Mouse (Mus musculus): ENCODE measurements around the gene Prmt8. TPM values are rescaled to one million over a fixed set of nuclear protein-coding genes. Genes with fewer than 3 reads are reported as not detected.

The Prmt8 gene
- polyA plus RNA-seq, 1 experiment from 2014 or later: not detected

- peaks cover 66% of the 10 kb centered on the region for H3K27me3 ChIP-seq (ENCODE audit: control insufficient read depth, insufficient read depth, low read length)
- no peaks in the 10 kb centered on the region for H3K4me1 ChIP-seq (ENCODE audit: control insufficient read depth, insufficient read depth, low read length)
- WGBS: 1% methylated on average over 28 of the region's 28 CpGs
- no peak overlapping the region for H3K9ac ChIP-seq (ENCODE audit: low read length)
- H3K4me3 ChIP-seq (replicated peaks; ENCODE audit: low read length): 0 out of 2 replicates have a peak overlapping the region, but pooled peaks have one; percentile 26
- 0 out of 2 replicates have a peak overlapping the region, but pooled peaks have one; percentile 4 for H3K4me2 ChIP-seq (ENCODE audit: low read depth, low read length)
- no peaks in the 10 kb centered on the region for H3K9me3 ChIP-seq (replicated peaks; ENCODE audit: control insufficient read depth, low read length)
- no peak for ATAC-seq (ENCODE audit: insufficient read depth, low FRiP score)
- no peaks in the 10 kb centered on the region for H3K36me3 ChIP-seq (ENCODE audit: control insufficient read depth, insufficient read depth, low read length)
- H3K27ac ChIP-seq (ENCODE audit: low read length): no peak overlapping the region
Measured at GRCm38 (mm10) chr6:127766641-127767200, 2.6 kb downstream of the Prmt8 start.

DNA sequence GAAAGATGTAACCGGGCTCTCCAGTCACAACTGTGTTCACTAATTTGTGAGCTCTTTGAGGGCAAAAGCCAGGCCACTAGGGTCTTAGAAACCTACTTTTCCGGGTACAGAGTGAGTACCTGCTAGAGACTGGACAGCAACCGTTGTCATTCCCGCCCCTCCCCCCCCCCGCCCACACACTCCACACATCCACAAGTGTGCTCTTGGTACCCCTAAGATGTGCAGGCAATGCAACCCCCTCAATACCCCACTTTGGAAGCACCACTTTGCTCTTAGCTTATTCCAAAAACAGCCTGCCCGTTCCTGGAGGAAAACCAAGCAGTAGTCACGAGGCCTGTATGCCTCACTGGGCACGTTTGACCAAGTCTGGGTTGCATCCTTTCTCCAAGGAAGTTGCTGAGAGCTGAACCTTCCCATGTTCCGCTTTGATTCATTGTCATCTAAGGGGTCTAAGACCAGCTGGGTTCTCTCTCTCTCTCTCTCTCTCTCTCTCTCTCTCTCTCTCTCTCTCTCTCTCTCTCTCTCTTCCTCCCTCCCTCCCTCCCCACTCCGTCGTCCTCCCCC is 3.1 kb downstream of the Prmt8 start:
- Histone ChIP-seq H3K36me3 (ENCODE audit: control insufficient read depth, insufficient read depth, low read length) (no peaks in the 10 kb centered on the region), H3K4me2 (ENCODE audit: low read depth, low read length) (0 out of 2 replicates have a peak overlapping the region, but pooled peaks have one; percentile 4), H3K27ac (ENCODE audit: low read length) (no peak overlapping the region), H3K9ac (ENCODE audit: low read length) (no peak overlapping the region), H3K4me3 (replicated peaks; ENCODE audit: low read length) (no peak overlapping the region), H3K9me3 (replicated peaks; ENCODE audit: control insufficient read depth, low read length) (no peaks in the 10 kb centered on the region), H3K4me1 (ENCODE audit: control insufficient read depth, insufficient read depth, low read length) (no peaks in the 10 kb centered on the region), H3K27me3 (ENCODE audit: control insufficient read depth, insufficient read depth, low read length) (peaks cover 60% of the 10 kb centered on the region)
- 7% methylated on average over 9 of the region's 11 CpGs for WGBS
- ATAC-seq (ENCODE audit: insufficient read depth, low FRiP score): no peak

- H3K4me2 ChIP-seq (ENCODE audit: low read depth, low read length): no peak overlapping the region
- H3K4me3 ChIP-seq (replicated peaks; ENCODE audit: low read length): no peak overlapping the region
- no peaks in the 10 kb centered on the region for H3K4me1 ChIP-seq (ENCODE audit: control insufficient read depth, insufficient read depth, low read length)
- no peak overlapping the region for H3K9ac ChIP-seq (ENCODE audit: low read length)
- 34% methylated on average over 5 of the region's 5 CpGs for WGBS
- H3K9me3 ChIP-seq (replicated peaks; ENCODE audit: control insufficient read depth, low read length): no peaks in the 10 kb centered on the region
- H3K27ac ChIP-seq (ENCODE audit: low read length): no peak overlapping the region
- H3K36me3 ChIP-seq (ENCODE audit: control insufficient read depth, insufficient read depth, low read length): no peaks in the 10 kb centered on the region
- no peak for ATAC-seq (ENCODE audit: insufficient read depth, low FRiP score)
- peaks cover 55% of the 10 kb centered on the region for H3K27me3 ChIP-seq (ENCODE audit: control insufficient read depth, insufficient read depth, low read length)
Measured at GRCm38 (mm10) chr6:127765573-127765972, 3.7 kb downstream of the Prmt8 start.

GRCm38 (mm10) chr6:127758264-127758663 is 11.0 kb downstream of the Prmt8 start:
- Histone ChIP-seq H3K4me1 (ENCODE audit: control insufficient read depth, insufficient read depth, low read length) (no peaks in the 10 kb centered on the region), H3K27me3 (ENCODE audit: control insufficient read depth, insufficient read depth, low read length) (no peaks in the 10 kb centered on the region), H3K27ac (ENCODE audit: low read length) (no peak overlapping the region), H3K36me3 (ENCODE audit: control insufficient read depth, insufficient read depth, low read length) (no peaks in the 10 kb centered on the region), H3K4me3 (replicated peaks; ENCODE audit: low read length) (no peak overlapping the region), H3K4me2 (ENCODE audit: low read depth, low read length) (no peak overlapping the region), H3K9ac (ENCODE audit: low read length) (no peak overlapping the region), H3K9me3 (replicated peaks; ENCODE audit: control insufficient read depth, low read length) (no peaks in the 10 kb centered on the region)
- ATAC-seq (ENCODE audit: insufficient read depth, low FRiP score): no peak
- WGBS: 49% methylated on average over 4 of the region's 4 CpGs

DNA sequence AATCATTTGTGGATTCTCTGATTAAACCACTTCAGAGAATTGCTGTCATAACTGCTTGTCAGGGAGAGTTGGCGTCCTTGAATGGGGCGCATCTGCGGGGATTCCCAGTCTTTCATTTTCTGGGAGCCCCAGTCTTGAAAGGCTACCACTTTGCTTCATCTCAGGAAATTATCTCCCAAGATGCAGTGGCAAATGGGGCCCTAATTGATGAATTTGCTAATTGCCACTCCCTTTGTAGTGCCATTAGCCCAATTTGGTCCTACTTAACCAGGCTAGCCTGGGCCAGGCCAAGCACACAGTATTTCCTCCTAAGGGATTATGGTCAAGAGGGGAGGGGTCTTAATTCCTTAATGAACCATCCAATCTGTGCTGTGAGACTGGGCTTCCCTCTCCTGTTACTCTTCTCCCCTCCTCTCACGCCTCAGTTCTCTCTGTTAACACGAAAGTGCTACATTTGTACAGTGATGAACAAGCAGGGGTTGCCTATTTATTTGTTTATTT is 11.6 kb downstream of the Prmt8 start:
- Histone ChIP-seq H3K9ac (ENCODE audit: low read length) (no peak overlapping the region), H3K9me3 (replicated peaks; ENCODE audit: control insufficient read depth, low read length) (no peaks in the 10 kb centered on the region), H3K4me2 (ENCODE audit: low read depth, low read length) (no peak overlapping the region), H3K36me3 (ENCODE audit: control insufficient read depth, insufficient read depth, low read length) (no peaks in the 10 kb centered on the region), H3K27me3 (ENCODE audit: control insufficient read depth, insufficient read depth, low read length) (no peaks in the 10 kb centered on the region), H3K4me1 (ENCODE audit: control insufficient read depth, insufficient read depth, low read length) (no peaks in the 10 kb centered on the region), H3K4me3 (replicated peaks; ENCODE audit: low read length) (no peak overlapping the region), H3K27ac (ENCODE audit: low read length) (no peak overlapping the region)
- no peak for ATAC-seq (ENCODE audit: insufficient read depth, low FRiP score)
- 83% methylated on average over 5 of the region's 5 CpGs for WGBS

DNA sequence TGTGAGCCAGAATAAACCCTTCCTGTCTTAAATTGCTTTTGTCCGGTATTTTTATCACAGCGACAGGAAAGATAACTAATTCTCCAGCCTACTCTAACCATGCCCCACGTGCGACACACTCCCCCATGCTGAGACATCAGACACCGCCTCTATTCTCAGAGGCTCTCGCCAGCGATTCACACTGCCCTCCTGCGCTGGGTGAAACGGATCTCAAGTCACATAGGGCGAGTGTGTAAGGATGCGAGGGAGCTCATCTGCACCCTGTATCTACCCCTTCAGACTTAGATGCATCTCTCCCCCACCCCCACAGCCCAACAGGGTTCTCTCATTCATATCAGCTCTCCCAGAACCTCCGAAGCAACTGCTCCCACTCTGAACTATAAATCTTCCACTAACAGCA is 12.4 kb downstream of the Prmt8 start:
- no peak overlapping the region for H3K4me3 ChIP-seq (replicated peaks; ENCODE audit: low read length)
- H3K27ac ChIP-seq (ENCODE audit: low read length): no peak overlapping the region
- no peak for ATAC-seq (ENCODE audit: insufficient read depth, low FRiP score)
- no peak overlapping the region for H3K4me2 ChIP-seq (ENCODE audit: low read depth, low read length)
- WGBS: 52% methylated on average over 12 of the region's 12 CpGs
- no peaks in the 10 kb centered on the region for H3K36me3 ChIP-seq (ENCODE audit: control insufficient read depth, insufficient read depth, low read length)
- H3K27me3 ChIP-seq (ENCODE audit: control insufficient read depth, insufficient read depth, low read length): no peaks in the 10 kb centered on the region
- H3K9ac ChIP-seq (ENCODE audit: low read length): no peak overlapping the region
- H3K9me3 ChIP-seq (replicated peaks; ENCODE audit: control insufficient read depth, low read length): no peaks in the 10 kb centered on the region
- H3K4me1 ChIP-seq (ENCODE audit: control insufficient read depth, insufficient read depth, low read length): no peaks in the 10 kb centered on the region

DNA sequence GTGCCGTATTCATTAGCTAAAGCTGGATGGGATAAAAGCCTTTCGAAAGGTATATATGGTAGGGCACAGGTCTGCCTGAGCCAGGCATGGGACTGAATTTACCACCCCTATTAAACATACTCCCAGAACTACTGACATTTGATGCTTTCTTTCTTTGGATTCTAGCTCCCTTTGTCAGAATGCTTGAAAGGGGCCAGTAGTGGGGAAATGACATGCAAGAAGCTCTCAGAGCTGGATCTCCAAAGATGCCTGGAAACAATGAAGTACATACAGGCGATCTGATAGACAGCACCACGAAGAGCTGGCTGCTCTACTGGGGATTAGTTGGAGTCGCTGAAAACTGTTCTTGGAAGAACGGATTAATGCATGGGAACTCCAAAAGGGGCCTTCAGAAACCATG is 16.0 kb downstream of the Prmt8 start:
- Histone ChIP-seq H3K4me1 (ENCODE audit: control insufficient read depth, insufficient read depth, low read length) (no peaks in the 10 kb centered on the region), H3K9ac (ENCODE audit: low read length) (no peak overlapping the region), H3K4me3 (replicated peaks; ENCODE audit: low read length) (no peak overlapping the region), H3K4me2 (ENCODE audit: low read depth, low read length) (no peak overlapping the region), H3K27me3 (ENCODE audit: control insufficient read depth, insufficient read depth, low read length) (no peaks in the 10 kb centered on the region), H3K27ac (ENCODE audit: low read length) (no peak overlapping the region), H3K9me3 (replicated peaks; ENCODE audit: control insufficient read depth, low read length) (no peaks in the 10 kb centered on the region), H3K36me3 (ENCODE audit: control insufficient read depth, insufficient read depth, low read length) (no peaks in the 10 kb centered on the region)
- WGBS: 71% methylated on average over 6 of the region's 6 CpGs
- ATAC-seq (ENCODE audit: insufficient read depth, low FRiP score): no peak

- Histone ChIP-seq H3K36me3 (ENCODE audit: control insufficient read depth, insufficient read depth, low read length) (no peaks in the 10 kb centered on the region), H3K4me1 (ENCODE audit: control insufficient read depth, insufficient read depth, low read length) (no peaks in the 10 kb centered on the region)
Measured at GRCm38 (mm10) chr6:127752681-127753080, 16.6 kb downstream of the Prmt8 start.

DNA sequence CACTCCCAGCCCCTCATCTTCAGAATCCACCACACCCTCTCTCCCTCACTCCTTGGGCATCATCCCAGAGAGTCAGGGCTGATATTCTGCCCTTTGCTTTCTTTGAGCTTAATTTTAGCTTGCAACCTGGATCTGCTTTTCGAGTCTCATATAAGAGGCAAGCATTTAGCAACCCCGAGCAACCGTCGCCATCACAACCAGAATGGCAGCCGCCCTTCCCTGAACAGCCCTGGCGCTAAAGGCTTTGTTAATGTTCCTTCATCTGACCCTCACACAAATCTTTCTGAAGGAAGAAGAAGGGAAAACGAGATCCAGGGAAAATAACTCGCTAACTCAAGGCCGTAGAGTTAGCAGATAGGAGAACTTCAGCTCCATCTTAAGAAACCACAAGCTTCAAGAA is 17.8 kb downstream of the Prmt8 start:
- H3K4me2 ChIP-seq (ENCODE audit: low read depth, low read length): no peak overlapping the region
- 89% methylated on average over 9 of the region's 9 CpGs for WGBS
- no peaks in the 10 kb centered on the region for H3K9me3 ChIP-seq (replicated peaks; ENCODE audit: control insufficient read depth, low read length)
- no peaks in the 10 kb centered on the region for H3K36me3 ChIP-seq (ENCODE audit: control insufficient read depth, insufficient read depth, low read length)
- H3K9ac ChIP-seq (ENCODE audit: low read length): no peak overlapping the region
- H3K4me3 ChIP-seq (replicated peaks; ENCODE audit: low read length): no peak overlapping the region
- no peak for ATAC-seq (ENCODE audit: insufficient read depth, low FRiP score)
- no peak overlapping the region for H3K27ac ChIP-seq (ENCODE audit: low read length)
- H3K4me1 ChIP-seq (ENCODE audit: control insufficient read depth, insufficient read depth, low read length): no peaks in the 10 kb centered on the region
- H3K27me3 ChIP-seq (ENCODE audit: control insufficient read depth, insufficient read depth, low read length): no peaks in the 10 kb centered on the region

More at GRCm38 (mm10) chr6:127752681-127753080, 16.6 kb downstream of the Prmt8 start:
- 47% methylated on average over 3 of the region's 3 CpGs for WGBS
- Histone ChIP-seq H3K4me2 (ENCODE audit: low read depth, low read length) (no peak overlapping the region), H3K9ac (ENCODE audit: low read length) (no peak overlapping the region), H3K27me3 (ENCODE audit: control insufficient read depth, insufficient read depth, low read length) (no peaks in the 10 kb centered on the region), H3K4me3 (replicated peaks; ENCODE audit: low read length) (no peak overlapping the region), H3K27ac (ENCODE audit: low read length) (no peak overlapping the region), H3K9me3 (replicated peaks; ENCODE audit: control insufficient read depth, low read length) (no peaks in the 10 kb centered on the region)
- no peak for ATAC-seq (ENCODE audit: insufficient read depth, low FRiP score)

Data from stomach, embryonic 16.5 days (tissue).